Mouse (Mus musculus): Measurements from ENCODE around the gene Sumo2.
"Not testable (repeated sequence)": the region's sequence is repeated elsewhere in the genome, so short reads cannot be mapped to it uniquely, and the experiment has no call there.

The Sumo2 gene

GRCm38 (mm10) chr11:115521080-115521479, 15.0 kb downstream of the Sumo2 start:
- in situ Hi-C loops (cut with MboI; ENCODE audit: unreplicated experiment in 2 of 2) = no loop called here

GRCm38 (mm10) chr11:115520218-115520617, 15.9 kb downstream of the Sumo2 start:
- in situ Hi-C loops (cut with MboI; ENCODE audit: unreplicated experiment in 2 of 2) = no loop called here

GRCm38 (mm10) chr11:115519581-115519980, 16.5 kb downstream of the Sumo2 start:
- in situ Hi-C loops (cut with MboI; ENCODE audit: unreplicated experiment in 2 of 2) = no loop called here

- in situ Hi-C loops (cut with MboI; ENCODE audit: unreplicated experiment in 2 of 2) = no loop called here
Observed at GRCm38 (mm10) chr11:115518693-115519092, 17.4 kb downstream of the Sumo2 start.

GRCm38 (mm10) chr11:115516942-115517341, 19.1 kb downstream of the Sumo2 start:
- in situ Hi-C loops (cut with MboI; ENCODE audit: unreplicated experiment in 2 of 2) = no loop called here

GRCm38 (mm10) chr11:115515021-115515420, 21.1 kb downstream of the Sumo2 start:
- in situ Hi-C loops (cut with MboI; ENCODE audit: unreplicated experiment in 2 of 2) = no loop called here

GRCm38 (mm10) chr11:115514238-115514663, 21.8 kb downstream of the Sumo2 start, which contains the start of gene Jpt1:
TSS of gene Jpt1 (minus strand) at chr11:115514387.
- in situ Hi-C loops (cut with MboI; ENCODE audit: unreplicated experiment in 2 of 2) = no loop called here

- in situ Hi-C loops (cut with MboI; ENCODE audit: unreplicated experiment in 2 of 2) = no loop called here
Observed at GRCm38 (mm10) chr11:115513271-115514237, 22.5 kb downstream of the Sumo2 start.

- in situ Hi-C loops (cut with MboI; ENCODE audit: unreplicated experiment in 2 of 2) = no loop called here
Observed at GRCm38 (mm10) chr11:115512407-115513183, 23.5 kb downstream of the Sumo2 start.

- in situ Hi-C loops (cut with MboI; ENCODE audit: unreplicated experiment in 2 of 2) = no loop called here
Observed at GRCm38 (mm10) chr11:115512004-115512403, 24.1 kb downstream of the Sumo2 start.

GRCm38 (mm10) chr11:115511121-115511520, 25.0 kb downstream of the Sumo2 start:
- in situ Hi-C loops (cut with MboI; ENCODE audit: unreplicated experiment in 2 of 2) = no loop called here

GRCm38 (mm10) chr11:115510507-115510888, 25.6 kb downstream of the Sumo2 start:
- in situ Hi-C loops (cut with MboI; ENCODE audit: unreplicated experiment in 2 of 2) = no loop called here

- in situ Hi-C loops (cut with MboI; ENCODE audit: unreplicated experiment in 2 of 2) = no loop called here
Observed at GRCm38 (mm10) chr11:115509773-115510506, 26.1 kb downstream of the Sumo2 start.

- in situ Hi-C loops (cut with MboI; ENCODE audit: unreplicated experiment in 2 of 2) = no loop called here
Observed at GRCm38 (mm10) chr11:115508061-115508460, 28.0 kb downstream of the Sumo2 start.

- in situ Hi-C loops (cut with MboI; ENCODE audit: unreplicated experiment in 2 of 2) = no loop called here
Observed at GRCm38 (mm10) chr11:115506586-115506985, 29.5 kb downstream of the Sumo2 start.

- in situ Hi-C loops (cut with MboI; ENCODE audit: unreplicated experiment in 2 of 2) = no loop called here
Observed at GRCm38 (mm10) chr11:115502636-115503035, 33.4 kb downstream of the Sumo2 start.

GRCm38 (mm10) chr11:115496559-115496958, 39.5 kb downstream of the Sumo2 start:
- in situ Hi-C loops (cut with MboI; ENCODE audit: unreplicated experiment in 2 of 2) = not testable (repeated sequence)

- in situ Hi-C loops (cut with MboI; ENCODE audit: unreplicated experiment in 2 of 2) = no loop called here
Observed at GRCm38 (mm10) chr11:115492387-115492786, 43.7 kb downstream of the Sumo2 start.

- in situ Hi-C loops (cut with MboI; ENCODE audit: unreplicated experiment in 2 of 2) = no loop called here
Observed at GRCm38 (mm10) chr11:115491356-115492083, 44.6 kb downstream of the Sumo2 start, which contains the start of gene Nt5c. TSS of gene Nt5c (minus strand) at chr11:115491862.
